Mouse (Mus musculus) C2C12 (cell line): ENCODE measurements around the gene Hyal1.

Experiments
- CTCF ChIP-seq: IDR thresholded peaks from one replicate; pipeline ENCODE4 v1.5.1; 2011; ENCODE audit not compliant: control insufficient read depth, insufficient read depth, insufficient read length
- FOSL1 ChIP-seq: IDR thresholded peaks from one replicate; pipeline ENCODE4 v1.8.0; 2011; ENCODE audit warnings: mild to moderate bottlenecking, low read length; ENCODE audit not compliant: poor library complexity, insufficient read depth, severe bottlenecking
- MAX ChIP-seq: IDR thresholded peaks from one replicate; pipeline ENCODE4 v1.6.1; 2011; ENCODE audit warnings: mild to moderate bottlenecking, control low read depth
- USF1 ChIP-seq: IDR thresholded peaks from one replicate; pipeline ENCODE4 v1.6.1; 2011; ENCODE audit warnings: low read depth, mild to moderate bottlenecking, control low read depth, moderate library complexity

DNA sequence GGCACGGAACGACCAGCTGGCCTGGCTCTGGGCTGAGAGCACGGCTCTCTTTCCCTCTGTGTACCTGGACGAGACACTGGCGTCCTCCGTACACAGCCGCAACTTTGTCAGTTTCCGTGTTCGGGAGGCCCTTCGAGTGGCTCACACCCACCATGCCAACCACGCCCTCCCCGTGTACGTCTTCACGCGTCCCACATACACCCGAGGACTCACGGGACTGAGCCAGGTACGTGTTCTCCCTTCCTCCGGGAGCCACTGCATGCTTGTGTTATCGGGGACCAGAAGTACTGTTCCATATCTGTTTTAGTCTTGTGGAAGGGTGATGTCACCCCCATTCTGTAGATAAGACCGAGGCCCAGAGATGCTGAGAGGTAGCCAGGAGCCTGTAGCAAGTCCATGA, 5.9 kb upstream of the Hyal1 start:
- TF ChIP-seq USF1 (no peak), CTCF (no peak), MAX (no peak), FOSL1 (no peak)
